Mouse (Mus musculus) retina, adult 2 months (tissue): ENCODE measurements around the gene Rpl11.
"Not testable (repeated sequence)": the region's sequence is repeated elsewhere in the genome, so short reads cannot be mapped to it uniquely, and the experiment has no call there.

Source experiments
- DNase-seq: peaks from one replicate; pipeline ENCODE4 v3.0.0-alpha.2; 2012; ENCODE audit warnings: low read depth, low spot score

Rpl11 gene

DNA sequence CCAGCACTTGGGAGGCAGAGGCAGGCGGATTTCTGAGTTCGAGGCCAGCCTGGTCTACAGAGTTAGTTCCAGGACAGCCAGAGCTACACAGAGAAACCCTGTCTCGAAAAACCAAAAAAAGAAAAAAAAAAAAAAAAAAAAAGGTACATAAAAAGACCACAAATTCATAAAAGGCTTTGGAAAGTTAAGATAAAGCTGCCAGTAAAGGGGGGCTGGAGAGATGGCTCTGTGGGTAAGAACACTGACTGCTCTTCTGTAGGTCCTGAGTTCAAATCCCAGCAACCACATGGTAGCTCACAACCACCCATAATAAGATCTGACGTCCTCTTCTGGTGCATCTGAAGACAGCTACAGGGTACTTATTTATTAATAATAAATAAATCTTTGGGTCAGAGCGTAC is 73.0 kb downstream of the Rpl11 start:
- not testable (repeated sequence) for DNase-seq
